Mouse (Mus musculus) spleen, adult 2 months (tissue): ENCODE data around the gene Flnc.

ENCODE experiments used
- CTCF ChIP-seq: fragments of 200-500 bp; IDR thresholded peaks from 2 replicates; pipeline ENCODE4 v1.5.1; 2011; ENCODE audit warnings: mild to moderate bottlenecking, inconsistent platforms; ENCODE audit not compliant: insufficient read depth, insufficient read length, insufficient replicate concordance; ENCODE audit errors: extremely low read depth
- POLR2A ChIP-seq: fragments of 200-500 bp; IDR thresholded peaks from 2 replicates; pipeline ENCODE4 v1.6.1; 2011; ENCODE audit warnings: low read depth, low read length, inconsistent platforms

DNA sequence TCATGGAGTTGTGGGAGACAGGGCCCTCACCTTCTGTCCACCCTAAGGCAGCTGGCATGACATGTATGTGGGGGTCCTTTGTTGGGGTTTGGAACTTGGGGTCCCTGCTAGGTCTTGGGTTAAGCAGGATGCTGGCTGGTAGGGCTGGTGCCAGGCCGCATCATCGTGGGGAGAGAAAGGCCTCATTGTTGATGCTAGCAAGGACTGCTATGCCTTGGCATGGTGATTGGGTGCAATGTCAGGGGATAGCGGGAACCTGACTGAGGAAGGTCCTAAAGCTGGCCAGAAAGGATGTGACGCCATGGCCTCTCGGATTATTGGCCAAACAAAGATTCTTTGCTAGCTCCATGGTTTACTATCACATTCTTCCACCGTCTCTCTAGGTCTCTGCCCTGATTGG, 6.7 kb downstream of the Flnc start:
- TF ChIP-seq CTCF (no peak), POLR2A (no peak)
